Mouse (Mus musculus) spleen, adult 2 months (tissue): ENCODE measurements around the gene Slc25a42.

Experiments used
- CTCF ChIP-seq: fragments of 200-500 bp; IDR thresholded peaks from 2 replicates; pipeline ENCODE4 v1.5.1; 2011; ENCODE audit warnings: mild to moderate bottlenecking, inconsistent platforms; ENCODE audit not compliant: insufficient read depth, insufficient read length, insufficient replicate concordance; ENCODE audit errors: extremely low read depth
- POLR2A ChIP-seq: fragments of 200-500 bp; IDR thresholded peaks from 2 replicates; pipeline ENCODE4 v1.6.1; 2011; ENCODE audit warnings: low read depth, low read length, inconsistent platforms

DNA sequence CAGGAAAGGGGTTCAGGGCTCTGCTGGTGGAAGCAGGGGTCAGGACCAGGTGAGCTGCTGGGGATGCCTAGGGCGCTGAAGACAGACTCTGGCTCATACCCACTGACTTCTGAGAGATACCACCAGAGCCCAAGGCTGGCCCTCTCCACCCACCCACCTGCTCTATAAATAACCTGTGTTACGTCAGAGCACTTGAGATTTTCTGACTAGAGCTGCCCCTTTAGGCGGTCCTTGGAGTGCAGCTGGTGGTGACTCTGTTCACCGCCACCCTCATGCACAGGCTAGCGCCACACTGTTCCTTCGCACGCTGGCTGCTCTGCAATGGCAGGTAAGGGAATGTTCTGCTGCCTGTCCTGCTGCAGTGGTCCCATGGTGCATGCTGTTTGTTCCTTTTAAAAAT lies 38.0 kb downstream of the Slc25a42 start:
- no peak for TF ChIP-seq CTCF
- no peak for TF ChIP-seq POLR2A
